Mouse (Mus musculus) urinary bladder, postnatal 4 days (tissue): ENCODE measurements around the gene Kndc1.

Experiments
- DNase-seq, 2 experiments: peaks; one replicate each; pipeline ENCODE4 v3.0.0; 2021 to 2022; ENCODE audit warnings: low spot score in 2 of 2

The Kndc1 gene

DNA sequence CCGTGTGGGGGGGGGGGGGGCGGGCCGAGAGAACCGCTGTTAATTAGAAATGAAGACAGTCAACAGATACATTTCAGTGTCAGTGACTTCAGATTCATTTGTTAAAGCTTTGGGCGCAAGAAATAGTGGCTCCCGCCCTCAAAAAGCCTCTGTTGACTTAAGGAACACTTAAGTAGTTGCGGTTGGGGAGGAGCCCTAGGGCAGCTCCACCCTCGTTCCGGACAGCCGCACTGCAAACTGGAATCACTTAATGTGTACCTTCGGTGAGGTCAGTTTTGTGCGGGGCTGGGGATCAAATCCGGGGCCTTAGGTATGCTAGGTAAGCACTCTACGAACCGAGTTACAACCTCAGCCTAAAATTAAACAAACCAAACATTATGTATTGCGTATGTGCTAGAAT lies 56.6 kb downstream of the Kndc1 start:
- no peak for DNase-seq

DNA sequence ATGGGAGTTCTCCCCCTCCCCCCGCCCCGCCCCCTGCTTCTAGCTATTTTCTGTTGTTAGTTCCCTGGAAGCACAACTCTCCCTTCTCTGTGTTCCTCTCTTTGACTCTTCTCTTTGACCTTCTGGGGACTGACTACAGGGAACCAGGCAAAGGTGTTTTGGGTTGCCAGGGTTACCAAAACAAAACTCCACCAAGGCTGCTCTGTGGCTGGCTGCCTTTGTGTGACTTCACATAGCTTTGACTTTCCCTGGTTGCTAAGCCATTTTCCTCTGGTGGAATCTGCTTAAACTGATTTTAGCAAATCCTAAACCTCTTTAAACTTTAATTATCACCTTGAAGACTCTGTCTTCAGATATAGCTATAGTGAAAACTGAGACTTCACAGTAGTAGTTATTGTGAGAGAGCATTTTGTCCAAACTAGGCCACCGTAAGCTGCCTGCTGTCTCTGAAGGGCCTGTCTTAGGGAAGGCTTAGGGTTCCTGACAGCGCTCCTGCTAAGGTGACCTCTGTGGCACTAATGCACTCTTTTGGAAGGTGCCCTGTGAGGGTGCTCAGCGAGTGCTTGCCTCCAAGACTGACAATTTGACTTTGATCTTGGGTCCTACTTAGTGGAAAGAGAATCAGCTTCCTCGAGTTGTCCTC lies 57.6 kb downstream of the Kndc1 start:
- no peak for DNase-seq

- no peak for DNase-seq
These were observed 61.0 kb downstream of the Kndc1 start for GRCm38 (mm10) chr7:139955505-139955904.

GRCm38 (mm10) chr7:139956658-139957057 lies 62.2 kb downstream of the Kndc1 start:
- no peak for DNase-seq

- DNase-seq, result no peak
These were observed 62.9 kb downstream of the Kndc1 start for GRCm38 (mm10) chr7:139957437-139957836.

GRCm38 (mm10) chr7:139957958-139958357 lies 63.5 kb downstream of the Kndc1 start:
- peak in 1 of 2 experiments; percentile 60 for DNase-seq

DNA sequence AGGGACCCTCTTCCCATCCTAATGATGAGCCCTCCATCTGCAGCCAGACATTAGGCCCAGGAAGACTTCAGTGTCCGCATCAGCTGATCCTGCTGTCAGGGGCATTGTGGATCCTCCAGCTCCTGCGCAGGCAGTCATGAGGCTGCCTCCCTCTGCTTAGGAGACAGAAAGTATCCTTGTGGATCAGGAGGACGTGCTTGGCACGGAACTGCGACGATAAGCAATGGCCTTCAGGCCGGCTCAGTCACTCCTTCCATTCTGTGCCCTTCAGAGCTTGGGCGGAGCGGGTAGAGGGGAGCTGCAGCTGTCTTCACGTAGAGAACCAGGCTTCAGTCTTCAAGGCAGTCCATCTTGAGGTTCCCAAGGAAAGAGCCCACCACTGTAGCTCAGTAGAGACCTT lies 66.6 kb downstream of the Kndc1 start:
- DNase-seq, result no peak

GRCm38 (mm10) chr7:139963814-139964213 lies 69.3 kb downstream of the Kndc1 start:
- no peak for DNase-seq

GRCm38 (mm10) chr7:139967175-139967574 lies 72.7 kb downstream of the Kndc1 start:
- no peak for DNase-seq

DNA sequence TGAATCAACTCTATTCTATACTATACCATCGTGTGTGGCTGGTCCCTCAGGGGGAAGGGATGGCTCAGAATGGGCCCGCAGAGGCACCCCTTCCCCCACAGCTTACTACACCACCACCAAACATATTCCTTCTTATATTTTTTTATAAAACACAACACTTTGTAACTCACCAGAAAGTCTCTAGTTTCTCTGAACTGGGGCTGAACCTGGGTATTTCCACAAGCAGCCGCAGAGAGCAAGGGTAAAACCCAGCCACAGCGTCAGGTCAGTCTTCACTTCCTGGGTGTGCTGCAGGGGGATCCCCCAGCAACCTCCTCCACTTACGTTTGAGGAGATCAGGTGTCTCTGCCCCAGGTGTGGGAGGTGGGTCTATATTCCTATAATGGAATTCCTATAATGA lies 73.9 kb downstream of the Kndc1 start:
- DNase-seq, result no peak

DNA sequence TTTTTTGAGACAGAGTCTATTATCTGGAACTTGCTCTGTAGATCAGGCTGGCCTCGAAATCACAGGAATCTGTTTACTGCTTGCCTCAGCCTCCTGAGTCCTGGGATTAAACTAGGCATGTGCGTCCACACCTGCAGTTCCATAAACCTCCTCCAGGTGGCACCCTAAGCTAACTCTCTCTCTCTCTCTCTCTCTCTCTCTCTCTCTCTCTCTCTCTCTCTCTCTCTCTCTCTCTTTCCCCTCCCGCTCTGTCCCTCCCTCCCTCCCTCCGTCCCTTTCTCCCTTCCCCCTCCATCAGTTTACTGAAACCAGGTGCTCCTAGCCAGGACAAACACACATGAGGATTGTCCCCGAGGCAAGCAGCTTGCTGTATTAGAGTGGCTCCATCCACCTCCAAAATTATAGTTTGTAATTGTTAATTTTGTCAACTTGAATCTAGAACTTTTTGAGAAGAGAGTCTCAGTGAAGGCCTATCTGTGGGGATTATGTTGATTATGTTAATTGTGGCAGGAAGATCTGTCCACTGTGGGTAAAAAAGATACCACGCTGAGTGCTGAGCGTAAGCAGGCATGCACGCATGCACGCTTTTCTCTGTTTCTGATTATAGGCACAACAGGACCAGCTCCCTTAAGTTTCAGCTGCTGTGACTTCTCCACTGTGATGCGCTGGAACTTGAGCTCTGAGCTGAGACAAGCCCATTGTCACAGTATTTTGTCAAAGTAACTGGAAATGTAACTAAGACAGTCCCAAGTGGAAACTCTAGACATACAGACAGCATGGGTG lies 75.0 kb downstream of the Kndc1 start:
- peak; percentile 71 to 85 for DNase-seq

DNA sequence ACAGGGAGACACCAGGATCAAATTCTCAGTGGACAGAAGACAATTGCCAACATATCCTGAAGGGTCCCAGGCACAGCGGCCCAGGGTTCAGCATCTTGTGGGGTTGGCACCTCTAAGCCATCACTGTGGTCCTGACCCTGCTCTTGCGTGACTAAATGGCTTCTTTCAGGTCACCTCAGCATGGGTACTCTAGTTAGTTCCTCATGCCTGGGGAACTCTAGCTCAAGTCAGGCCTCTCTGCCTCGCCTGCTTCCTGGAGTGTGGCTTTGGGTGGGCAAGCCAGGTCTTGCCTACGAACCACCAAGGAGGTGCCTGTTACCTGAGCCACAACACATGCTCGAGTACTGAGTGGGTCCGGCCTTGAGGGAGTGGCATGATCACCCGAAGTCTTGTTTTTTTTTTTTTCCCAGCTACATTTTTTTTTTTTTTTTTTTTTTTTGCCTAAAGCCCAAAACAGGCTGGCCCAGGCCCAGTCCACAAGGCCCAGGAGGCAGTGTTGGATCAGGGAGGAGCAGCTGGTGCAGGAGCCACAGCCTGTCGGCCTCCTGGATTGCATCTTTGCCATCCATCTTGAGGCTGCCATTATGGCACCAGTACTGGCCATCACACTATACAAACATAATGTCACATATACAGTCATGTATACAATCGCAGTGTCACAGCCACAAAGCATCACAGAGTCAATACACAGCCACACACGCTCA lies 75.9 kb downstream of the Kndc1 start:
- DNase-seq, result no peak

DNA sequence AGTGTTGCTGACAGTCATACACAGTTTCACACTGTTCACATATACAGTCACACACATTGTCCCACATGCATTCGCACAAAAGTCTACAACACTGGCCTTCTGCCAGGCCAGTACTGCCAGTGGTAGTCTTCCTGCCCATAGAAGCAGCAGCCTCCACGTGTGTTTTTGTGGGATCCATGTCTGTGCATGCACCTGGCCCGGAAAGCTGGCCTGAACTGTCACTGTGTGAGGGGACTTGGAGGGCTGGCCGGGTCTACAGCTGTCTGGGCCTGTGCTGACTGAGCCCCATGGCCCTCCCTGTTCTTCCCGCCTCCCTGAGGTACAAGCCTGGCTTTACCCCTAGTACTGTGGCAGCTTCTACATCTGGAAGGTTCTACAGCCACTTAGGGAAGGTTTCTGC lies 76.5 kb downstream of the Kndc1 start:
- DNase-seq, result no peak

- DNase-seq, result no peak
These were observed 76.9 kb downstream of the Kndc1 start for GRCm38 (mm10) chr7:139971436-139971835.

- no peak for DNase-seq
These were observed 78.4 kb downstream of the Kndc1 start for GRCm38 (mm10) chr7:139972923-139973331.

- DNase-seq, result no peak
These were observed 79.8 kb downstream of the Kndc1 start for GRCm38 (mm10) chr7:139974307-139974706.

DNA sequence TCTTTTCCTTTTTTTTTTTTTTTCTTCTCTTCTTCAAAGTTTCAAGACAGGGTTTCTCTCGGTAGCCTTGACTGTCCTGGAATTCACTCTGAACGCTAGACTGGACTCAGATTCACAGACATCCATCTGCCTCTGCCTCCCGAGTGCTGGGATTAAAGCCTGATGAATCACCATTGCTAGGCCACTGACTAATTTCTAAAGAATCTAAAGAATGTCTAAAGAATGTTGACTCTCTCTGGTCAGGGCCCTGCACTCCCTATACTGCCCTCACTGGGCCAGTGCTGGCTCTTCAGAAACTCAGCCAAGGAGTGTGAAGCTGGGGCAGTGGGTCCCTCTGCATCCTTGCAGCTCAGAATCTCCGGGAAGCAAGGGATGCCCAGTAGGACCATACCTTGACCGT lies 81.0 kb downstream of the Kndc1 start:
- DNase-seq, result no peak

GRCm38 (mm10) chr7:139978278-139978892 lies 83.9 kb downstream of the Kndc1 start, which contains the start of gene 6430531B16Rik:
Gene 6430531B16Rik, minus strand, starts transcription at chr7:139978755.
- DNase-seq, result peak; percentile 73 to 85

GRCm38 (mm10) chr7:139979011-139979719 lies 84.7 kb downstream of the Kndc1 start:
- DNase-seq, result no peak

DNA sequence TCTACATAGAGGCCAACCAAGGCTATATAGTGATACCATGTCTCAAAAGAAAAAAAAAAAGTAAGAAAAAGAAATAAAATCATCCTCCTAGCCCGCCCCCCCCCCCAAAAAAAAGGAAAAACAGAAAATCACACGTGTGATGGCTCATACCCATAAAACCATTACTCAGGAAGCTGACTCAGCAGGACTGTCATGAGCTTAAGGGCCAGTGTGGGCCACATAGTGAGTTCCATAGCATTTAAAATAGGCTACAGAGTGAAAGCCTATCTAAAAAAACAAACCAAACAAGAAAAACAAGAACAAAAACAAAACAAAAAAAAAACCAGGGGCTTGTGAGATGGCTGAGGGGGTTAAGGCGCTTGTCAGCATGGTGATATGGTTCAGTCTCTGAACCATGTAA lies 86.3 kb downstream of the Kndc1 start:
- no peak for DNase-seq

GRCm38 (mm10) chr7:139982058-139982457 lies 87.6 kb downstream of the Kndc1 start:
- DNase-seq, result no peak

DNA sequence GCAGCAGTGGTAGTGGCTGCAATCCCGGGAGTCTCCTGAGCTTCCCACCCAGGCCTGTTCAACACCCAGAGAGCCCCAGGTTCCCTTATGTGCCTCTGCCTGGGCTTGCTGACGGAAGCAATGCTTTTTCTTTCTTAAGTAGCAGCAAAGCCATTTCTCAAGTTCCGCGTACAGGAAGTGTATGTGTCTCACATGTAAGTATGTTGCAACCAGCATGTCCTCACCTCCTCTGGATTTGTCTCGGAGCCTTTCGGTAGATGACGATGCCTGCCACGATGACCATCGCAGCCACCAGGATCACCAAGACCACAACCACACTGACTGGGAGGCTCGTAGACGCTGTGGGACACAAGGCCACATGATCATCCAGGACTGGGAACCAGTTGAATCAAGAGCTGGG lies 90.0 kb downstream of the Kndc1 start:
- DNase-seq, result no peak
